Mouse (Mus musculus): ENCODE data around the gene Tmed2.
"Not testable (repeated sequence)": the region's sequence is repeated elsewhere in the genome, so short reads cannot be mapped to it uniquely, and the experiment has no call there.

- not testable (repeated sequence) for TF ChIP-seq CTCF (IDR thresholded peaks at IDR 0.05; ENCODE audit: low read depth); EP300 (optimal IDR thresholded peaks at IDR 0.05)
These were observed 59.2 kb downstream of the Tmed2 start for GRCm38 (mm10) chr5:124599726-124600125.

Data from stomach, postnatal 0 days (tissue).